Mouse (Mus musculus) monocyte, adult 5-6 weeks (primary cell): Measurements from ENCODE around the gene Stk10. TPM values are rescaled to one million over a fixed set of nuclear protein-coding genes. Genes with fewer than 3 reads are reported as not detected.

Experiments
- ATAC-seq: fragments of 153-309, 156-312 bp; replicated peaks from 2 replicates; pipeline ENCODE4 v1.8.0; 2017; ENCODE audit warnings: mild to moderate bottlenecking; ENCODE audit not compliant: low TSS enrichment, insufficient number of reproducible peaks, severe bottlenecking, poor library complexity, low FRiP score
- total RNA-seq: library from RNA; stranded (forward); fragments of 200-1000, 200-491, 200-594 nt; gene quantifications from 3 replicates; pipeline ENCODE4 v1.2.3, GENCODE M21; 2017

The Stk10 gene
- total RNA-seq, 1 experiment from 2014 or later, result 432 TPM

DNA sequence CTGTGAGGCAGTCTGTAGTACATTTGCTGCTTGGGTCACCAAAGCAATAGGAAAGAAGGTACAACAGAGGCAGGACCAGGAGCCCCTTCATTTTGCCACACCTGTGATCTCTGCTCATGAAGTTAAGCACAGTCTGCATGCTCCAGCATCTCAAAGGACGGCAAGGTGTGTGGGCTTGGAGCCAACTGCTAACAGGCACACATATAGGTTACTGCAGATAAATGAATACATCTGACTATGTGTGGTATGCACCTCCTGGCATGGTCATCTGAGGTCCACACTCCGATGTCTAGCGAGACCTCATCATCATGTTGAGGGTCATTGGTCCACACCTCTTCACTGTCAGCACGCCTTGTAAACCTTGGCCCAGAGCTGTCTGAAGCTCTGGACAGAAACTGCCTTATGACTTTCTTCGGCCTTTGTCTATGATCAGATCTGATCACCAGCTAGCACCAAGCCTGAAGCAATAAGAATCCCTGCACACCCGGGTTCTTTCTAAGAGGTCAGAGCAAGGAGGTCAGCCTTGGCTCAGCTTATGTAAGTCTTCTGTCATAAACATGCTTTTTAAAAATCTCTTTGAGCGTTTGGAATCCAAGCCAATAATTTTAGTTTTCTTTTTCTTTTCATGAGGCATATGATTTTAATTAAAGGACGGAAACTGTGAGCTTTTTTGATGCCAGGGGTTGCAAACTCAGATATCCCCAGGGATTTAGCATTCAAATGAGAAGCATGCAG, 105.6 kb downstream of the Stk10 start:
- ATAC-seq, result no peak

- no peak for ATAC-seq
These were observed 107.5 kb downstream of the Stk10 start for GRCm38 (mm10) chr11:32640617-32641016.

- peak; percentile 88 for ATAC-seq
These were observed 109.3 kb downstream of the Stk10 start, which contains the start of gene Fbxw11 for GRCm38 (mm10) chr11:32642249-32642876. Gene Fbxw11 (plus strand): TSS chr11:32642724.

GRCm38 (mm10) chr11:32642899-32643886, 110.1 kb downstream of the Stk10 start:
- ATAC-seq, result no peak

DNA sequence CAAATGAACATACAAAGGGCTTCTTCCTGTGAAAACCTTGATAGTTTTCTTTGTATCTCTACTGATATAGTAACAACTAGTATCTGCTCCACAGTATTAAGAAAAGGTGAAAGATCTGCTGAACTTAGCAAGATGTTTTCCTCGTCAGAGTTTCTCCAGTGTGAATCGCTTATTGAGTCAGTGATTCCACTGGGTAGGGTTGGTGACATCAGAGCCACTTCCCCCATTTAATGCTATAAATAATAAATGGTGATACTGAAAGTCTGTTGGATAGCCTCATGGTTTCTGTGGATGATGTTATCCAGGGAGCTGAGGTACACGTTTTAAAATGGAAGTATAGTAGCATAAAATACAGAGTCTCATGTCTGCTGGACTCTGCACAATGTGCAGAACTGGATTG, 110.9 kb downstream of the Stk10 start:
- ATAC-seq, result no peak

- ATAC-seq, result 0 out of 2 replicates have a peak, but pooled peaks have one; percentile 28
These were observed 114.2 kb downstream of the Stk10 start for GRCm38 (mm10) chr11:32647265-32647664.

- 0 out of 2 replicates have a peak, but pooled peaks have one; percentile 24 for ATAC-seq
These were observed 117.2 kb downstream of the Stk10 start for GRCm38 (mm10) chr11:32650236-32650749.

DNA sequence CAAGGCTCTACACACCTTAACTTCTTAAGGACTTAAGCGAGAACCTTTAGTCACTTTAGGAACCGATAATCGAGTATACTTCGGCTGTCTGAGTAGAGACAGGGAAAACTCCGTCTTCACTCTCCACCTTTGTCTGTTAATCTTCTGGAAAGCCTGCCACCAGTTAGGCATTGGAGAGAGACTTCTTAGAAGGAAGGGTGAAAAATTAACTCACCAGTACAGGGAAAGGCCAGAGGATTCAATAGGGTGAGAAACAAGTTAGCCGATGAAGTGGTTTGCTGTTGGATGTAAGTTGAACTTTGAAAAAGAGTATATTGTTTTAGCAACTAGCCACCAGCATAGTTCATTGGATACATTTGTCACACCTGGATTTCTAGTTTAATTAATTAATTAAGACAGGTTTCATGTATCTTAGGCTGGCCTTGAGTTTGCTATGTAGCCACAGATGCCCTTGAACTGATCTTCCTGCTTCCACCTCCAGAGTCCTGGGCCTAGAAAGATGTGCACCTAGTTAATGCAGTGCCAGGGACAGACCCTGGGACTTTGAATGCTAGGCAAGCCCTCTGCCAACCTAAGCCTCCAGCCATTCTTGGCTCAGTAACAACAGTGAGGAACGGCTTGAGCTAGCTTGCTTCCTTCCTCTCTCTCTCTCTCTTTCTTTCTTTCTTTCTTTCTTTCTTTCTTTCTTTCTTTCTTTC, 117.9 kb downstream of the Stk10 start:
- no peak for ATAC-seq

DNA sequence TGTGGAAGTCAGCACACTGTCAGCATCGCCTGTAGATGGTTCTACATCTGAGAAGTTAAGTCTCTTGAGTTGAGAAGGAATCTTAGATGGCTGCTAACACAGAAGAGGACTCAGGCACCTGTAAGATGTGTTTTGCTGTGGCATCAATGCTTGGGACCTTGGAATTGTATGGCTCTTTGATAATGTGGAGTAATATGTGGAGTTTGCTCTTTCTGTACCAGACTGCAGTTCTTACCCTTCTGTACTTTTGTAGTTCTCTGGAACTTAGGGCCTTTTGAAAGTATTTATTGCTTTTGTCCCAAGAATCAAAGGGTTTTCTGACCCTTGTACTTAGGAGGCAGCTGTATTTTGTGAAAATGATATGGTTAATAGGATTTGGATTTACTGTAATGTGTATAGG, 118.6 kb downstream of the Stk10 start:
- ATAC-seq, result no peak

DNA sequence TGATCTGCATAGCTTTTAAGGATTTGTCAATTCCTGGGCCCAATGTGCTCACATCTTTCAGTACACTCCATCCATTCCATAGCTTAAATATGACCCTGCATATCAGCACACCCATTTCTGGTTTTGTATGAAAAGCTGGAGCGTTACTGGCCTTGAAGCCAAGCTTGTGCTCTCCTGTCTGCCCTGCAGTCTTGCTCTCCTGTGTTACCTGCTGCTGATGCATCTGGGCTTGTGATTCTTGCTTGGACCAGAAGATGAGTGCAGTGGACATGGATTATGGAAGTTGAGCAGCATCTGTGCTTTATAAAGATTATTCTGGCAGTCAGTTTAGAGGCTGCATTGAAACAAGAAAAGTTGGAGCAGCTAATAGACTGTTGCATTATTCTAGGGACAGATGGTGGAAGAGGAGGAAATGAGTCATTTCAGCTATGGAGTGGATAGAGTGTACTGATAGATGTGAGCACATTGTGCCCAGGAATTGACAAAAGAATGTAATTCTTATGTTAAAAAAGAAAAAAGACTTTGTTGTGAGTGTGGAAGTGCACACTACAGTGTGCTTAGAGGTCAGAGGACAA, 129.1 kb downstream of the Stk10 start:
- no peak for ATAC-seq

DNA sequence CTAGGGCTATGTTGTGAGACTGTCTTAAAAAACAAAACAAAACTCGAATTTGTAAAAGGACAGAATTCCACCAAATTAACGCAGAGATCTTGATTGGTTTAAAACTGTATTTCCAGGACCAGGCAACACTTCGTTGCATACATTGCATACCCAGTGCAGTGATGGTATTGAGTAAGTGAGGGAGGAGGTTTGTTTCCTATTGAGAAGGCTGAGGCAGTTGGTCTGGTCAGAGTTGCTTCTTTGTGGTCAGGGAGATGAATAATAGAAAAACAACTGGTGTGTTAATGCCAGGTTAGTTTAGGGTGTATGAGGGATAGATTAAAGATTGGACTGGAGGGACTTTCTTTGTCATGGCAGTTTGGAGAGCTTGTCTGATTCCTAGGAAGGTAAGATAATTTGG, 132.5 kb downstream of the Stk10 start:
- ATAC-seq, result no peak

GRCm38 (mm10) chr11:32666983-32667382, 133.9 kb downstream of the Stk10 start:
- no peak for ATAC-seq

DNA sequence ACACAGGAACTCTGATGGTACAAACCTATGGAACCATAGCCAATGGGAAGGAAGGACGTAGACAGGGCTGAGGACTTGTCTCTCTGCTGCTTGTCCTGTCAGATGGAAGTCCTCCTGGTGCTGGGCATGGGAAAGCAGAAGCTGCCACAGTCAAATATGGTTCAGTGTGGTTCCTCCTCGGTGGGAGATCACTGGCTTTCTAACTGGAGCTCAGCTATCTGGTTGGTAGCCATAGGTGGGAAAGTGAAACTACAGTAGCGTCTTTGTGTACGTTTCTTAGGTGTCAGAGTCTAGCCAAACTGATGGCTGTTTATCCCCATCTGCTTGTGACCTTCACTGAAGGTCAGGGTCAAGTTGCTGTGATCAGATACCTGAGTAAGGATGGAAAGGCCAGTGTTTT, 138.4 kb downstream of the Stk10 start:
- peak; percentile 56; the same call in 1 of the 2 replicates for ATAC-seq

Other genes with a start within 250 kb of the Stk10 start
- 197 to 2,631 TPM (median 2,328 TPM) in 3 replicates for gene Hba-a1, start 249.8 kb upstream of the Stk10 start, total RNA-seq
- 6.8 TPM in 1 of 3 replicates, not detected in the others for gene Hbq1b, start 246.3 kb upstream of the Stk10 start, total RNA-seq
- gene Hba-a2, start 236.8 kb upstream of the Stk10 start, total RNA-seq, result 1,478 to 24,418 TPM (median 22,273 TPM) in 3 replicates
- not detected in 3 replicates for gene Hbq1a, start 233.2 kb upstream of the Stk10 start, total RNA-seq
- gene Sh3pxd2b, start 185.5 kb upstream of the Stk10 start, total RNA-seq, result 0.49 TPM in 1 of 3 replicates, not detected in the others
- 1.4 to 4.3 TPM (median 2.6 TPM) in 3 replicates for gene Ubtd2, start 77.9 kb upstream of the Stk10 start, total RNA-seq
- gene Efcab9, start 1.2 kb upstream of the Stk10 start, total RNA-seq, result 9.8 to 11.3 TPM (median 10.5 TPM) in 3 replicates
- 57.1 to 117 TPM (median 73.5 TPM) in 3 replicates for gene Fbxw11, start 109.4 kb downstream of the Stk10 start, total RNA-seq